Mouse (Mus musculus) heart, postnatal 0 days (tissue): ENCODE measurements around the gene Snx15.
"Not testable (repeated sequence)": the region's sequence is repeated elsewhere in the genome, so short reads cannot be mapped to it uniquely, and the experiment has no call there.

ENCODE experiments used
- CTCF ChIP-seq: IDR thresholded peaks from 2 replicates; pipeline ENCODE4 v1.5.1; 2016; ENCODE audit warnings: antibody characterized with exemption, control low read depth, low read depth
- EP300 ChIP-seq: IDR thresholded peaks from 2 replicates; pipeline ENCODE4 v1.6.1; 2016; ENCODE audit warnings: antibody characterized with exemption, low read depth

GRCm38 (mm10) chr19:6130414-6131128 is 2.5 kb upstream of the Snx15 start:
- not testable (repeated sequence) for TF ChIP-seq CTCF, EP300
